Mouse (Mus musculus): Measurements from ENCODE around the gene Maco1. TPM values are rescaled to one million over a fixed set of nuclear protein-coding genes. Genes with fewer than 3 reads are reported as not detected.

The Maco1 gene
- 3.1 and 5.1 TPM in 2 replicates for polyA plus RNA-seq (2012; rRNA removed)

DNA sequence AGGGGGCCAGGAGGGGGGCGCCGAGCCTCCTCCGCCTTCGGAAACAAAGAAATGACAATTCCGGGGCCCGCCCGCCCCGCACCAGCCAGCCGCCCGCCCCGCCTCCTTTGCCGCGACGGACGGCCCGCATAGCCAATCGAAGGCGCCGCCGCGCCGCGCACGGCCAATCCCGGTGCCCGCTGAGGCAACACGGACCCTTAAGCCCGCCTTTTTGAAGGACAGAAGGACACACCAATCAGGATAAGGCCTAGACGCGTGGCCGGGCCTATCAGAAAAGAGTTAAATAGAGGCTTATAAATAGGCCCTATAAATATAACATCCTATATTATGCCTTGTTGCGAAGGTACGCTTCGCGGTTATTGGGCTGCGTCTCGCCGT lies at the start of gene Maco1:
Gene Maco1, minus strand, starts transcription at position 87 of the 378 bp plus-strand sequence.

DNA sequence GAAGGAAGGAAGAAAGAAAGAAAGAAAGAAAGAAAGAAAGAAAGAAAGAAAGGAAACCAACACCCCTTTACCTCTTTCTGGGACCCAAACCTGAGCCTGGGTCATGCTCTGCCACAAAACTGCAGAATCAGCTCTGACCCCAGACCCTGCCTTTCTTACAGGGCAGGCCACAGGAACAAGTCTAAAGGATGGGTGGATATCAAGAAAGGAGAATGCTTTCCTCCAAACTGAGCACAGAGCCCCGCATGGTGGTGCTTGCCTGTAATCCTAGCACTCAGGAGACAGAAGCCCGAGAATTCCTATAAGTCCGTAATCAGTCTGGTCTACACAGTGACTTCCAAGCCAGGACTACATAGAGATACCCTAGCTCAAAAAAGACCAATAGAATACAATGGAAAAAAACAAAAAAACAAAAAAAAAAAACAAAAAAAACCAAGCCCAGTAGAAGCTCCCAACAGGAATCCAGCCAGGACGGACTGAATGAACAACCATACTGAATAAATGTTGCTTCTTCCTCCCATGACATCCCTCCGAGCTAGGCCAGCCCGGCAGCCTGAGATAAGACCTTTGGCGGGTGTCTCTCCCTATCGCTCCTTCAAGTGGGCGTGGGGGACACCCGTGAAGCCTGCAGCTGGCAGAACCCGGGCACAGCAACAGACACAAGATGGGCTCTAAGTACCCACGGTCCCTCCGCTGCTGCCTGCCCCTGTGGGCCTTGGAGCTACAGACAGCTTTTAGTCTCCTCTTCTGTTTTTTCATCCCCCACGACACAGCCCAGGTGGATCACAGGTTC lies 11.0 kb upstream of the Maco1 start, which contains the start of gene Rhd:
Gene Rhd, plus strand, starts transcription at position 600 of the 793 bp plus-strand sequence.

DNA sequence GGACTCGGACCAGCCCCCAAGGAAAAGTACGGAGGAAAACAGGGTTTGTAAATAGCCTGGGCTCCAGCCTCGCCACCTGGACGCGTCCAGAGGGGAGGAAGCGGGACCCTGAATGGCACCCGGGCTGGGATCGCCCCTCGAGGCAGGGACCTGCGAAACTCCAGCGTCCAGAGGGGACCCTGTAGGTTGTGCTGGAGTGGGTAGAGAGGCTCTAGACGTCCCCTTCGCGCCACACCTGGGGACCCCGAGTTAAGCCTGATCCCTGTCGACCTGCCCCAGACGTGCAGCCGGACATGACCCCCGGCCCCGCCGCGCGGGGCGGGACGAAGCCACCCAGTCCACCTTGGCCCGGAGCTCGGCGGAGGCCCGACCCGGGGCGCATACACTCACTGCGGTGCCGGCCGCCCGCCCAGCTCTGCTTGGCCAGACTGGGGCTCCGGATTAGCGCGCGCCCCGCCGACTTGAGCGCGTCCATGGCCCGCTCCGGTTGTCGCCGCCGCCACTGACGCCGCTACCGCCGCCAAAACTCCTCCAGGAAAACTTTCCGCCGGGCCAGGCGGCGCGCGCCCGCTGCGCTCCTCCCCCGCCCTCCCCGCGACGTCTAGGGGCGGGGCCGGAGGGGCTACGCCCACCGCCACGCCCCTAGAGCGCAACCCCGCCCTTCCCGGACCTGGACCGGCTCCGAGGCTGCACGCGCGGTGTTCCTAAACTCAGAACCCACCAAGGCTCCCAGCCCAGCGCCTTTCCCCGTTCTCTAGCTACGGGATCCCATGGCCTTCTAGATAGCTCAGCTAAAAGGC lies 85.5 kb downstream of the Maco1 start, which contains the start of gene Ldlrap1:
Gene Ldlrap1, minus strand, starts transcription at position 599 of the 800 bp plus-strand sequence.

Other genes with a start within 250 kb of the Maco1 start
- gene Man1c1, start 149.1 kb downstream of the Maco1 start, polyA plus RNA-seq (2012; rRNA removed) = 2.3 and 3.2 TPM in 2 replicates
- 5.3 and 6.1 TPM in 2 replicates for gene Ldlrap1, start 85.3 kb downstream of the Maco1 start, polyA plus RNA-seq (2012; rRNA removed)
- 0.12 and 0.13 TPM in 2 replicates for gene Rhd, start 11.2 kb upstream of the Maco1 start, polyA plus RNA-seq (2012; rRNA removed)
- 31.5 and 36.9 TPM in 2 replicates for gene Tmem50a, start 61.7 kb upstream of the Maco1 start, polyA plus RNA-seq (2012; rRNA removed)
- gene Rsrp1, start 70.2 kb upstream of the Maco1 start, polyA plus RNA-seq (2012; rRNA removed) = 364 and 897 TPM in 2 replicates
- 4.2 and 4.4 TPM in 2 replicates for gene Syf2, start 77.6 kb upstream of the Maco1 start, polyA plus RNA-seq (2012; rRNA removed)